Mouse (Mus musculus) adrenal gland, postnatal 36 days (tissue): ENCODE results near the gene Rexo2. TPM values are rescaled to one million over a fixed set of nuclear protein-coding genes. Genes with fewer than 3 reads are reported as not detected.

ENCODE experiments used
- microRNA-seq: library from miRNA; unstranded; fragments of <30 nt; microRNA quantifications from one replicate; pipeline ENCODE4 v1.2.0, GENCODE M21; 2021
- total RNA-seq, 2 experiments: library from RNA; stranded (reverse); gene quantifications; 2 replicates each; pipeline ENCODE4 v1.2.3; 2021

Rexo2 gene
- total RNA-seq, 2 experiments from 2014 or later: 131 TPM

Small RNA genes within 50 kb of the gene (microRNA-seq; reads per million reads assigned to microRNA genes)
- gene Gm23653: not detected

Other genes with a start within 250 kb of the Rexo2 start
- under 1 TPM; 0.53 to 0.93 TPM for gene Nxpe2, start 127.2 kb downstream of the Rexo2 start, total RNA-seq
- 10 to 100 TPM; 72.7 to 80.7 TPM for gene Rbm7, start 14.7 kb upstream of the Rexo2 start, total RNA-seq
- 10 to 100 TPM; 36.7 to 62.8 TPM for gene Gm5617, start 14.8 kb upstream of the Rexo2 start, total RNA-seq
- 10 to 100 TPM; 23.2 to 28.0 TPM for gene Nnmt, start 124.5 kb upstream of the Rexo2 start, total RNA-seq